Mouse (Mus musculus) hindbrain, embryonic 16.5 days (tissue): ENCODE data around the gene Vmn2r65. TPM values are rescaled to one million over a fixed set of nuclear protein-coding genes. Genes with fewer than 3 reads are reported as not detected.

ENCODE experiments used
- ATAC-seq: fragments of 200-750 bp; cut with Nextera tagmentation; 2 replicates; pipeline ENCODE4 v1.8.0; 2017; ENCODE audit warnings: moderate TSS enrichment, moderate library complexity
- H3K27ac ChIP-seq: fragments of 300-500 bp; sonication (generic); 2 replicates; pipeline ENCODE4 v1.5.1; 2014; ENCODE audit warnings: low read depth, mild to moderate bottlenecking, control low read depth, low read length, moderate library complexity
- H3K27me3 ChIP-seq: fragments of 300-500 bp; sonication (generic); replicated peaks from 2 replicates; pipeline ENCODE4 v1.6.1; 2014; ENCODE audit warnings: low read length; ENCODE audit not compliant: control insufficient read depth, insufficient read depth
- H3K36me3 ChIP-seq: fragments of 300-500 bp; sonication (generic); 2 replicates; pipeline ENCODE4 v1.6.1; 2014; ENCODE audit warnings: mild to moderate bottlenecking, low read length, moderate library complexity, mixed read lengths; ENCODE audit not compliant: control insufficient read depth, insufficient read depth
- H3K4me1 ChIP-seq: fragments of 300-500 bp; sonication (generic); 2 replicates; pipeline ENCODE4 v1.6.1; 2014; ENCODE audit warnings: low read depth, low read length; ENCODE audit not compliant: control insufficient read depth, insufficient read depth
- H3K4me2 ChIP-seq: fragments of 300-500 bp; sonication (generic); 2 replicates; pipeline ENCODE4 v1.6.1; 2014; ENCODE audit warnings: mild to moderate bottlenecking, low read length, control low read depth, moderate library complexity
- H3K4me3 ChIP-seq: fragments of 300-500 bp; sonication (generic); 2 replicates; pipeline ENCODE4 v1.5.1; 2014; ENCODE audit warnings: mild to moderate bottlenecking, low read length, control low read depth, moderate library complexity
- H3K9ac ChIP-seq: fragments of 300-500 bp; sonication (generic); 2 replicates; pipeline ENCODE4 v1.6.1; 2014; ENCODE audit warnings: low read depth, mild to moderate bottlenecking, control low read depth, low read length, moderate library complexity
- H3K9me3 ChIP-seq: fragments of 300-500 bp; sonication (generic); 2 replicates; pipeline ENCODE4 v1.6.1; 2014; ENCODE audit warnings: mild to moderate bottlenecking, low read length, moderate library complexity; ENCODE audit not compliant: control insufficient read depth
- WGBS: fragments of 180-500 bp; shearing (Covaris S2); extraction: QIAGEN DNeasy Blood & Tissue Kit; methylation state at CpG from one replicate; pipeline ENCODE4 v1.1.7; 2014; 5-methylcytosine and 5-hydroxymethylcytosine counted together
- polyA plus RNA-seq: library from polyadenylated mRNA; unstranded; fragments of >200 nt; fragmentation: Nextera tagmentation; extraction: Ambion mirVana; gene quantifications from 2 replicates; pipeline ENCODE4 v1.2.1, GENCODE M21; 2015

Vmn2r65 gene
- polyA plus RNA-seq = not detected in 2 replicates

GRCm38 (mm10) chr7:84964015-84964414 is at the start of gene Vmn2r65:
Gene Vmn2r65, minus strand, starts transcription at chr7:84964115.
- 69% methylated on average over 1 of the region's 1 CpGs for WGBS
- Histone ChIP-seq H3K27ac (no peak within 1 kb of the TSS), H3K9ac (no peak within 1 kb of the TSS)

GRCm38 (mm10) chr7:85012168-85012567 is 48.3 kb upstream of the Vmn2r65 start, which contains the start of gene Vmn2r66:
Gene Vmn2r66, minus strand, starts transcription at chr7:85012268.
- Histone ChIP-seq H3K27me3 (no peaks in the 10 kb centered on the region), H3K9ac (no peak within 1 kb of the TSS), H3K4me1 (no peaks in the 10 kb centered on the region), H3K36me3 (no peaks in the 10 kb centered on the region), H3K4me2 (no peak within 1 kb of the TSS), H3K9me3 (no peaks in the 10 kb centered on the region), H3K27ac (no peak within 1 kb of the TSS), H3K4me3 (no peak within 1 kb of the TSS)
- WGBS = 94% methylated on average over 1 of the region's 1 CpGs
- ATAC-seq = no peak

More at GRCm38 (mm10) chr7:84964015-84964414, at the start of gene Vmn2r65:
- Histone ChIP-seq H3K27me3 (no peaks in the 10 kb centered on the region), H3K4me3 (no peak within 1 kb of the TSS), H3K4me2 (no peak within 1 kb of the TSS), H3K9me3 (peaks cover 3% of the 10 kb centered on the region; the same call in 1 of the 2 replicates), H3K36me3 (no peaks in the 10 kb centered on the region), H3K4me1 (no peaks in the 10 kb centered on the region)
- no peak for ATAC-seq

- WGBS = 76% methylated on average over 2 of the region's 2 CpGs
- no peaks in the 10 kb centered on the region for H3K4me1 ChIP-seq
- no peak overlapping the region for H3K4me3 ChIP-seq
- H3K27me3 ChIP-seq = no peaks in the 10 kb centered on the region
- H3K4me2 ChIP-seq = no peak overlapping the region
- ATAC-seq = no peak
- no peak overlapping the region for H3K27ac ChIP-seq
- no peaks in the 10 kb centered on the region for H3K36me3 ChIP-seq
- no peak overlapping the region for H3K9ac ChIP-seq
- no peaks in the 10 kb centered on the region for H3K9me3 ChIP-seq
Measured at GRCm38 (mm10) chr7:84996694-84997093, 32.8 kb upstream of the Vmn2r65 start.

Other genes with a start within 250 kb of the Vmn2r65 start
- not detected in 2 replicates for gene Olfr291, start 110.6 kb downstream of the Vmn2r65 start, polyA plus RNA-seq
- not detected in 2 replicates for gene Vmn2r66, start 48.2 kb upstream of the Vmn2r65 start, polyA plus RNA-seq
- gene Vmn2r67, start 191.9 kb upstream of the Vmn2r65 start, polyA plus RNA-seq = not detected in 2 replicates